Mouse (Mus musculus) midbrain, embryonic 15.5 days (tissue): Measurements from ENCODE around the gene Ly6g6c. TPM values are rescaled to one million over a fixed set of nuclear protein-coding genes. Genes with fewer than 3 reads are reported as not detected.

Source experiments
- ATAC-seq: fragments of 200-750 bp; cut with Nextera tagmentation; replicated peaks from 2 replicates; pipeline ENCODE4 v1.8.0; 2017; ENCODE audit warnings: moderate TSS enrichment
- H3K27ac ChIP-seq: fragments of 300-500 bp; sonication (generic); 2 replicates; pipeline ENCODE4 v1.5.1; 2015; ENCODE audit warnings: mild to moderate bottlenecking, inconsistent platforms
- H3K27me3 ChIP-seq: fragments of 300-500 bp; sonication (generic); replicated peaks from 2 replicates; pipeline ENCODE4 v1.6.1; 2015; ENCODE audit warnings: inconsistent platforms
- H3K36me3 ChIP-seq: fragments of 300-500 bp; sonication (generic); replicated peaks from 2 replicates; pipeline ENCODE4 v1.6.1; 2015; ENCODE audit warnings: inconsistent platforms
- H3K4me1 ChIP-seq: fragments of 300-500 bp; sonication (generic); 2 replicates; pipeline ENCODE4 v1.6.1; 2015; ENCODE audit warnings: inconsistent platforms
- H3K4me2 ChIP-seq: fragments of 300-500 bp; sonication (generic); 2 replicates; pipeline ENCODE4 v1.6.1; 2015; ENCODE audit warnings: inconsistent platforms, mild to moderate bottlenecking, moderate library complexity
- H3K4me3 ChIP-seq: fragments of 300-500 bp; sonication (generic); 2 replicates; pipeline ENCODE4 v1.5.1; 2015; ENCODE audit warnings: mild to moderate bottlenecking, inconsistent platforms
- H3K9ac ChIP-seq: fragments of 300-500 bp; sonication (generic); 2 replicates; pipeline ENCODE4 v1.6.1; 2015; ENCODE audit warnings: mild to moderate bottlenecking, inconsistent platforms
- H3K9me3 ChIP-seq: fragments of 300-500 bp; sonication (generic); 2 replicates; pipeline ENCODE4 v1.6.1; 2016; ENCODE audit warnings: inconsistent platforms
- WGBS: fragments of 180-500 bp; shearing (Covaris S2); methylation state at CpG from one replicate; pipeline ENCODE4 v1.1.7; 2015; ENCODE audit warnings: mixed read lengths; 5-methylcytosine and 5-hydroxymethylcytosine counted together
- polyA plus RNA-seq: library from polyadenylated mRNA; unstranded; fragments of >200 nt; fragmentation: Nextera tagmentation; extraction: Ambion mirVana; gene quantifications from 2 replicates; pipeline ENCODE4 v1.2.1, GENCODE M21; 2015

Gene Ly6g6c
- polyA plus RNA-seq, 1 experiment from 2014 or later: not detected

GRCm38 (mm10) chr17:35080710-35081109 is 15.5 kb downstream of the Ly6g6c start:
- no peak overlapping the region for H3K4me3 ChIP-seq
- no peaks in the 10 kb centered on the region for H3K27me3 ChIP-seq
- WGBS: 87% methylated on average over 4 of the region's 4 CpGs
- peaks cover 11% of the 10 kb centered on the region; the same call in 1 of the 2 replicates for H3K4me1 ChIP-seq
- H3K9me3 ChIP-seq: no peaks in the 10 kb centered on the region
- no peak overlapping the region for H3K27ac ChIP-seq
- H3K36me3 ChIP-seq: no peaks in the 10 kb centered on the region
- H3K4me2 ChIP-seq: no peak overlapping the region
- no peak for ATAC-seq
- no peak overlapping the region for H3K9ac ChIP-seq

- no peak overlapping the region for H3K9ac ChIP-seq
- no peak overlapping the region for H3K4me3 ChIP-seq
- H3K27ac ChIP-seq: no peak overlapping the region
- H3K27me3 ChIP-seq: no peaks in the 10 kb centered on the region
- no peaks in the 10 kb centered on the region for H3K36me3 ChIP-seq
- ATAC-seq: no peak
- no peak overlapping the region for H3K4me2 ChIP-seq
- 83% methylated on average over 16 of the region's 16 CpGs for WGBS
- no peaks in the 10 kb centered on the region for H3K9me3 ChIP-seq
- H3K4me1 ChIP-seq: peaks cover under 1% of the 10 kb centered on the region; the same call in 1 of the 2 replicates
These were observed 17.8 kb downstream of the Ly6g6c start for GRCm38 (mm10) chr17:35082841-35083576.

- Histone ChIP-seq H3K27ac (no peak overlapping the region), H3K9ac (no peak overlapping the region), H3K4me3 (no peak overlapping the region), H3K36me3 (no peaks in the 10 kb centered on the region), H3K4me1 (no peaks in the 10 kb centered on the region), H3K4me2 (no peak overlapping the region), H3K27me3 (no peaks in the 10 kb centered on the region), H3K9me3 (no peaks in the 10 kb centered on the region)
- ATAC-seq: no peak
- 85% methylated on average over 3 of the region's 3 CpGs for WGBS
These were observed 18.8 kb downstream of the Ly6g6c start for GRCm38 (mm10) chr17:35083929-35084497.

GRCm38 (mm10) chr17:35085208-35085865 is 20.1 kb downstream of the Ly6g6c start, which contains the start of gene Ly6g6f:
Gene Ly6g6f (minus strand): TSS chr17:35085610.
- no peak within 1 kb of the TSS for H3K4me2 ChIP-seq
- no peaks in the 10 kb centered on the region for H3K36me3 ChIP-seq
- WGBS: 86% methylated on average over 7 of the region's 7 CpGs
- H3K4me1 ChIP-seq: peaks cover 7% of the 10 kb centered on the region
- no peak within 1 kb of the TSS for H3K27ac ChIP-seq
- ATAC-seq: no peak
- H3K27me3 ChIP-seq: no peaks in the 10 kb centered on the region
- H3K9ac ChIP-seq: no peak within 1 kb of the TSS
- H3K4me3 ChIP-seq: no peak within 1 kb of the TSS
- no peaks in the 10 kb centered on the region for H3K9me3 ChIP-seq

DNA sequence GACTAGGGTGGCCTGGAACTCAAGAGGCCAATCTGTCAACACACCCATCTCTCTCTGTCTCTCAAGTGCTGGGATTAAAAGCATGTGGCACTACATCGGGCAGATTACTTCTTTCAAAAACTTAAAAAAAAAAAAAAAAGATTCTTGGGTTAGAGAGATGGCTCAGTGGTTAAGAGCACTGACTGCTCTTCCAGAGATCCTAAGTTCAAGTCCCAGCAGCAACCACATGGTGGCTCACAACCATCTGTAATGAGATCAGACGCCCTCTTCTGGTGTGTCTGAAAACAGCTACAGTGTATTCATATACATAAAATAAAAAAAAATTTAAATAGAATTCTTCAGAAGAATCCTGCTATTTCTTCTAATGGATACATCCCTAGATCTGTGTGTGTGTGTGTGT is 23.0 kb downstream of the Ly6g6c start:
- H3K9ac ChIP-seq: no peak overlapping the region
- H3K27ac ChIP-seq: no peak overlapping the region
- no peak for ATAC-seq
- H3K36me3 ChIP-seq: no peaks in the 10 kb centered on the region; the same call in 1 of the 2 replicates
- no peaks in the 10 kb centered on the region for H3K27me3 ChIP-seq
- no peak overlapping the region for H3K4me3 ChIP-seq
- no peak overlapping the region for H3K4me2 ChIP-seq
- peaks cover 15% of the 10 kb centered on the region for H3K4me1 ChIP-seq
- no peaks in the 10 kb centered on the region for H3K9me3 ChIP-seq
- 51% methylated on average over 2 of the region's 2 CpGs for WGBS

DNA sequence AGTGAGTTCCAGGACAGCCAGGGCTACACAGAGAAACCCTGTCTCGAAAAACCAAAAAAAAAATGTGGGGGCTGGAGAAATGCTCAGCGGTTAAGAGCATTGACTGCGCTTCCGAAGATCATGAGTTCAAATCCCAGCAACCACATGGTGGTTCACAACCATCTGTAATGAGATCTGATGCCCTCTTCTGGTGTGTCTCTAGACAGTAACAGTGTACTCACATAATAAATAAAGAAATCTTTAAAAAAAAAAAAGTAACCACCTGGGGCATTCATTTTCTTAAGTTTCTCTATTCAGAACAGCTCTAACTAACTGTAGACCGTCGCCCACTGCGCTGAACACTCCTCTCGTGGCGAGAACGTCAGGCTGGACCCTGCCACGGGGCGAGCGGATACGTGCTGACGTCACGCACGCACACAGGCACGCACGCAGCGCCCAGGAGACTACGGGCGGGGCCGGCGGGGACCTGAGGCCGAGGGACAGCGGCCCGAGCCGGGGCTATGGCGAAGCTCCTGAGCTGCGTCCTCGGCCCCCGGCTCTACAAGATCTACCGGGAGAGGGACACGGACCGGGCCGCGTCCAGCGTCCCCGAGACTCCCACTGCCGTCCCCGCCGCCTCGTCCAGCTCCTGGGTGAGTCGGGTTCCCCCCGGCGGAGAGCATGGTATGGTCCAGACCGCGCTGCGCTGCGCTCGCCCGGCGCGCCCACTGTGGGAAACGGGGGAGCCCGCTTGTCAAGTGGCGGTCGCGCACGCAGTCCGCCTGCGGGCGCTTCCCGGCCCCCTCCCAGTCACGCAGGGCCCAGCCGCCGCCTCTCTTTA is 23.8 kb downstream of the Ly6g6c start, which contains the start of gene Abhd16a:
Gene Abhd16a, plus strand, starts transcription at position 439 of the 820 bp plus-strand sequence.
- Histone ChIP-seq H3K4me1 (peaks cover 15% of the 10 kb centered on the region), H3K27me3 (no peaks in the 10 kb centered on the region), H3K27ac (peak within 1 kb of the TSS; percentile 100), H3K9me3 (no peaks in the 10 kb centered on the region), H3K36me3 (no peaks in the 10 kb centered on the region; the same call in 1 of the 2 replicates), H3K4me3 (peak within 1 kb of the TSS; percentile 73), H3K4me2 (peak within 1 kb of the TSS; percentile 67), H3K9ac (peak within 1 kb of the TSS; percentile 94)
- 3% methylated on average over 66 of the region's 67 CpGs for WGBS
- peak; percentile 99 for ATAC-seq

GRCm38 (mm10) chr17:35090166-35090932 is 25.2 kb downstream of the Ly6g6c start:
- WGBS: 67% methylated on average over 8 of the region's 8 CpGs

DNA sequence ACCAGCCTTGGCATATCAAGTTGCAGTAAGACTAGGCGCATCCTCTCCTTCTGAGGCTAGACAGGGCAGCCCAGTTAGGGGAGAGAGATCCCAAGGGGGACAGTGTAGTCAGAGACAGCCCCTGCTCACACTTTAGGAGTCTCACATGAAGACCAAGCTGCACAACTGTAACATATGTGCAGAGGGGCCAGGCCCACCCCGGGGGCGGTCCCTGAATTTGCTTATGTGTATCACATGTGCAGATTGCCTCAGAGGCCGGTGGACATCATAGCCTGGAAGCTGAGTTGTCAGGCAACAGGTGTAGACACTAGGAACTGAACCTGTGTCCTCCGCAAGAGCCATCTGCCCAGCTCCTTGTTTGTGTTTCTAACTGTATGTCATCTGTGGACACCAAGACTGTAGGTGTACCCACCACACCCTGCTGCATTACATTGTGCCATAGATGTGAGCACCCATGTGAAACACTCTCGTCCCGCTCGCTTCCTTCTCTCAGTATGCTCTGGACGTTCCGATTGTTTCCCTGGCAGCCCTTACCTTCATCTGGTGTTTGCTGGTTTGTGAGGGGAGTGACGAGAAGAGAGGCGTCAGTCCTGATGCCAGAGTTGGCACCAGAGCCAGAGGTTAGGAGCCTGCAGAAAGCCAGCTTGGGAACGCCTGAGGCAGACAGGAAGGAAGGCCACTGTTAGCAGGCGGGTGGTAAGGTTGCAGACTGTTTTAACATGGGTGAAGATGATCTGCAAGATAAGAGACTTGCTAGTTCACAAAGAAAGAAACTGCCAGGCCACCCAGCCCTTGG is 27.4 kb downstream of the Ly6g6c start:
- ATAC-seq: no peak
- H3K4me2 ChIP-seq: no peak overlapping the region
- H3K27me3 ChIP-seq: no peaks in the 10 kb centered on the region
- WGBS: 91% methylated on average over 14 of the region's 14 CpGs
- H3K9ac ChIP-seq: no peak overlapping the region
- no peak overlapping the region for H3K4me3 ChIP-seq
- peaks cover 16% of the 10 kb centered on the region for H3K36me3 ChIP-seq
- peaks cover 15% of the 10 kb centered on the region for H3K4me1 ChIP-seq
- no peak overlapping the region for H3K27ac ChIP-seq
- no peaks in the 10 kb centered on the region for H3K9me3 ChIP-seq

More at GRCm38 (mm10) chr17:35090166-35090932, 25.2 kb downstream of the Ly6g6c start:
- Histone ChIP-seq H3K9me3 (no peaks in the 10 kb centered on the region), H3K4me3 (peak overlapping the region; percentile 73), H3K4me2 (peak overlapping the region; percentile 67), H3K4me1 (peaks cover 15% of the 10 kb centered on the region), H3K27me3 (no peaks in the 10 kb centered on the region), H3K9ac (peak overlapping the region; percentile 94), H3K36me3 (peaks cover 4% of the 10 kb centered on the region), H3K27ac (peak overlapping the region; percentile 100; the same call in 1 of the 2 replicates)
- ATAC-seq: no peak

DNA sequence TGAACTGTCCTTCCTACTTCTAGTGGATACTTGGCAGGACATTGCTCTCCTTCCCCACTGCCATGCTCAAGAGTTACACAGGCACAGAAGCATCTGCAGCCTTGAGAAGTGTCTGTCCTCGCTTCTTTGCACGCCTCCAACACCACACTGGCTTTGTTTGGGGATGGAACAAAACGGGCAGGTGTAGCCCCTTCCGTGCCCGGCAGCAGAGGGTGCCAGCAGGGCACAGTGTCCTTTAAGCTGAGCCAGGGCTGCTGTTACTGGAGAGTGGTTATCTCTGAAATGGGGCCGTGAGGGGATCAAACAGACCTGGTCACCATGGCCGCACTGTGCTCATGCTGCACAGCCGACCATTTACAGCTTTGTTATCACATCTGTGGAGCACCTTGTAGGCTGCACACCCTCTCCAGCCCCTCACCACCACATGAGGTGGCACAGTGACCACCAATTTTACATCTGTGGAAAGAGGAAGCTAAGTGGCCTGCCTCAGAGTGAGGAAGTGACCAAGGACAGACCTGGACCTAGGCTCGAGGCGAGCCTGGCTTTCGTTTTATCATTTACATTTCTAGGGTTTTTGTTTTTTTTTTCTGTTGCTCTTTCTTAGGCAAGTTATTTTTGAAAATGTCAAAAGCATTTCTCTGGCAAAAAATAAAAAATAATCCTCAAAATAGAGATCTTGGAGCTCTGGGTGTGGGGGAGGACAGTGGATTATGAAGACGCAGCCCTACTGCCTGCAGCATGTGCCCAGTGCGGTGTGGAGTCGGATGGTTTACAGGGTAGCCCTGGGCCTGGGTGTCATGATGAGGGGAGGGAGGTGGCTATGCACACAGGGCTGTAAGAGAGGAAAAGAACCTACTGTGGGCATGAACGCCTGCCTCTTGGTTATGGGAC is 29.5 kb downstream of the Ly6g6c start:
- H3K27me3 ChIP-seq: no peaks in the 10 kb centered on the region
- peaks cover 21% of the 10 kb centered on the region for H3K36me3 ChIP-seq
- no peak for ATAC-seq
- peaks cover 14% of the 10 kb centered on the region for H3K4me1 ChIP-seq
- H3K4me2 ChIP-seq: no peak overlapping the region
- WGBS: 94% methylated on average over 15 of the region's 15 CpGs
- H3K4me3 ChIP-seq: no peak overlapping the region
- no peaks in the 10 kb centered on the region for H3K9me3 ChIP-seq
- H3K9ac ChIP-seq: no peak overlapping the region
- H3K27ac ChIP-seq: no peak overlapping the region

GRCm38 (mm10) chr17:35096597-35096996 is 31.4 kb downstream of the Ly6g6c start:
- WGBS: 78% methylated on average over 12 of the region's 12 CpGs
- Histone ChIP-seq H3K4me3 (no peak overlapping the region), H3K9ac (no peak overlapping the region), H3K4me1 (no peaks in the 10 kb centered on the region), H3K9me3 (no peaks in the 10 kb centered on the region), H3K36me3 (peaks cover 33% of the 10 kb centered on the region), H3K4me2 (no peak overlapping the region), H3K27me3 (no peaks in the 10 kb centered on the region), H3K27ac (no peak overlapping the region)
- ATAC-seq: no peak
